Mouse (Mus musculus) hindbrain, embryonic 13.5 days (tissue): ENCODE measurements around the gene Gsap. TPM values are rescaled to one million over a fixed set of nuclear protein-coding genes. Genes with fewer than 3 reads are reported as not detected.

ENCODE experiments used
- ATAC-seq: fragments of 200-750 bp; cut with Nextera tagmentation; 2 replicates; pipeline ENCODE4 v1.8.0; 2017; ENCODE audit warnings: moderate TSS enrichment; ENCODE audit not compliant: low FRiP score
- H3K27ac ChIP-seq: fragments of 300-500 bp; sonication (generic); 2 replicates; pipeline ENCODE4 v1.5.1; 2015; ENCODE audit warnings: inconsistent platforms, mild to moderate bottlenecking, moderate library complexity
- H3K27me3 ChIP-seq: fragments of 300-500 bp; sonication (generic); 2 replicates; pipeline ENCODE4 v1.6.1; 2015; ENCODE audit warnings: mild to moderate bottlenecking, inconsistent platforms
- H3K36me3 ChIP-seq: fragments of 300-500 bp; sonication (generic); 2 replicates; pipeline ENCODE4 v1.6.1; 2015; ENCODE audit warnings: mild to moderate bottlenecking, inconsistent platforms
- H3K4me1 ChIP-seq: fragments of 300-500 bp; sonication (generic); replicated peaks from 2 replicates; pipeline ENCODE4 v1.6.1; 2015; ENCODE audit warnings: inconsistent platforms
- H3K4me2 ChIP-seq: fragments of 300-500 bp; sonication (generic); 2 replicates; pipeline ENCODE4 v1.6.1; 2015; ENCODE audit warnings: inconsistent platforms, mild to moderate bottlenecking, moderate library complexity
- H3K4me3 ChIP-seq: fragments of 300-500 bp; sonication (generic); 2 replicates; pipeline ENCODE4 v1.5.1; 2015; ENCODE audit warnings: mild to moderate bottlenecking, inconsistent platforms
- H3K9ac ChIP-seq: fragments of 300-500 bp; sonication (generic); 2 replicates; pipeline ENCODE4 v1.6.1; 2015; ENCODE audit warnings: mild to moderate bottlenecking, inconsistent platforms
- H3K9me3 ChIP-seq: fragments of 300-500 bp; sonication (generic); 2 replicates; pipeline ENCODE4 v1.6.1; 2016; ENCODE audit warnings: inconsistent platforms
- WGBS: fragments of 180-500 bp; shearing (Covaris S2); methylation state at CpG from one replicate; pipeline ENCODE4 v1.1.7; 2015; 5-methylcytosine and 5-hydroxymethylcytosine counted together
- polyA plus RNA-seq: library from polyadenylated mRNA; unstranded; fragments of >200 nt; fragmentation: Nextera tagmentation; extraction: Ambion mirVana; gene quantifications from 2 replicates; pipeline ENCODE4 v1.2.1, GENCODE M21; 2015

Gene Gsap
- polyA plus RNA-seq, 1 experiment from 2014 or later, result 9.9 TPM

DNA sequence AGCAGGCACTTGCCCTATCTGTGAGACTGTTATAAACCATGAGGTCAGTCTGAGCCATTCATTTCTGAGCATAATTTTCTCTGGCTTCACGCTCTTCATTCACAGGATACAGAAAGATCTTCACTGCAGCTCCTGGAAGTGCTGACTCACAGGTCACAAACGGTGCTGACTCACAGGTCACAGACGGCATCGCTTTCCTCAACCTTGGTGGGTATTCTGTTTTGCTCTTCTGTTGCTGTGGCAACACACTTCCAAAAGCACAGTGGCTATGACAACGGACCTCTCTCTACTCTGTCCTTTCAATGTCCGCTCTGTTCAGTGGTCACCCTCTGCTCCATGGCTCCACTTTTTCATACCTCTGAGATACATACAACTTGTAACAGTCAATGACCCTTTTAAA lies 60.7 kb downstream of the Gsap start:
- H3K27ac ChIP-seq, result no peak overlapping the region
- H3K4me2 ChIP-seq, result no peak overlapping the region
- H3K27me3 ChIP-seq, result no peaks in the 10 kb centered on the region
- no peaks in the 10 kb centered on the region for H3K9me3 ChIP-seq
- no peak overlapping the region for H3K4me3 ChIP-seq
- no peak overlapping the region for H3K9ac ChIP-seq
- no peaks in the 10 kb centered on the region for H3K36me3 ChIP-seq
- no peak for ATAC-seq
- H3K4me1 ChIP-seq, result no peaks in the 10 kb centered on the region
- whole genome bisulfite sequencing, result 68% methylated on average over 6 of the region's 6 CpGs

DNA sequence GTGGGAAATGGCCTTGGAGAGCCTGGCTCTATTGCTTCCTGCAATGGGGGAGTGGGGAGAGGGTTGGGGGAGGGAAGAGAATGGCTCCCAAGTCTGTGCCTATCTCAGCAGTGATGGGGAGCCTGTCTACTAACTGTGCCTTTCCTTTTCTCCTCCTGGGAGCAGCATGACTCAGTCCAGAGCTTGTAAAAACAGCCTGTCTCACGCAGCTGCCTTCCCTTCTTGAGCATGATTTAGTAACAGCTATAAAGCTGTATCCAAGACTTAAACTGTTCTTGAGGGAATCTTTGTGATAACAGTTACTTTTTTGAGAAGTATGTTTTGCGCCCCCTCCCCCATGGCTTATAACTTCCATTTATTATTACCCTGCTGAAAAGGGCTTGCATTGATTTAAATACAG lies 61.9 kb downstream of the Gsap start:
- Histone ChIP-seq H3K36me3 (no peaks in the 10 kb centered on the region), H3K27ac (no peak overlapping the region), H3K4me1 (no peaks in the 10 kb centered on the region), H3K9me3 (no peaks in the 10 kb centered on the region), H3K9ac (no peak overlapping the region), H3K4me3 (no peak overlapping the region), H3K4me2 (no peak overlapping the region), H3K27me3 (no peaks in the 10 kb centered on the region)
- 76% methylated on average over 2 of the region's 2 CpGs for WGBS
- ATAC-seq, result no peak

DNA sequence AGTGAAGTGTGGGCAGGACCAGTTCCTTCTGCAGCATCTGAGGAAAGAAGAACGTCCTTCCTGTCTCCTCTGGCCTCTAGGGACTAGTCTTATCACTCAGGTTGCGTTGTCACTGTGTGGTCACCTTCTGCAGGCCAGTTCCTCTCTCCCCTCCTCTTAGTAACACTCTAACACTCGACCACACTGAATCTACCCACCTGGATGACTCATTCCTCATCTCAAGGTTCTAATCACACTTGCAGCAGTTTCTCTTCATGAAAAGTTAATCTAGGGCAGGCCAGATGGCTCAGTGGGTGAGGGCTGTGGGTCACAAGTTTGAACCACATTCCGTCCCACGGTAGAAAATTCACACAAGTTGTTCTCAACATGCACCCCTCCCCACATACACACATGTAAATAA lies 62.8 kb downstream of the Gsap start:
- Histone ChIP-seq H3K9ac (no peak overlapping the region), H3K27ac (no peak overlapping the region), H3K4me3 (no peak overlapping the region), H3K9me3 (no peaks in the 10 kb centered on the region), H3K4me2 (no peak overlapping the region), H3K4me1 (no peaks in the 10 kb centered on the region), H3K27me3 (no peaks in the 10 kb centered on the region), H3K36me3 (no peaks in the 10 kb centered on the region)
- 77% methylated on average over 5 of the region's 5 CpGs for WGBS
- no peak for ATAC-seq

DNA sequence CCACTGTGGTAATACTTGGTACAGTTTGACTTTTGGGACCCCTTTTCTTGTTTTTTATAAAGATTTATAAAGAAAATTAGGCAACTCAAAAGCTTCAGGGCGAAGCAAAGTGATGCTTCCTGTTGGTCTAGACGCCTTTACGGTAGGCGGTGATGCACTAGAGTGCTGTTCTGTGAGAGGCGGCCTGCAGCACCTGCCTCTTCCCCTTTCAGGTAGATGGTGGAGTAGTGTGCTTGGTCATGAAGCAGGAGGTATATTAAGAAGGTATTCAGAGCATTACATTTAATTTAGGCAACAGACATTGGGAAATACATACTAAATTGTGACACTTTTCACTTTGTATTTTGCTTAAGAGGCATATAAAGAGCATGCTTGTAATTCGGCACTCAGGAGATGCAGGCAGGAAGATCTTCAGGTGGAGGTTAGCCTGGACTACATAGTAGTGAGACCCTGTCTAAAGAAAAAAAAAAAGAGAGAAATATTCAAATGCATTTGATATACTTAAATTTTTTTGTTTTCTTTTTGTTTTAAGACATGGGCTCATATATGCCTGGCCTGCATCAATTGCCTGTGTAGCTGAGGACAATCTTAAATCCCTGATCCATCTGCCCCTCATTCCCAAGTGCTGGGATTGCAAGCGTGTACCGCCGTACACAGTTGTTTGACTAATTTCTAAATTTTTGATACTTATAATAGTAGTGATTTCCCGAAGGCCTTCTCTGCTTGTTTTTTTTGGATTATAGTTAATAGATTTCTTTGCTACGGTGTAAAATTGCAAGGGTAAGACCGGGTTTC lies 68.9 kb downstream of the Gsap start:
- Histone ChIP-seq H3K4me1 (no peaks in the 10 kb centered on the region), H3K27ac (no peak overlapping the region), H3K36me3 (no peaks in the 10 kb centered on the region), H3K9me3 (no peaks in the 10 kb centered on the region), H3K4me3 (no peak overlapping the region), H3K9ac (no peak overlapping the region), H3K4me2 (no peak overlapping the region), H3K27me3 (no peaks in the 10 kb centered on the region)
- no peak for ATAC-seq
- WGBS, result 91% methylated on average over 12 of the region's 12 CpGs

DNA sequence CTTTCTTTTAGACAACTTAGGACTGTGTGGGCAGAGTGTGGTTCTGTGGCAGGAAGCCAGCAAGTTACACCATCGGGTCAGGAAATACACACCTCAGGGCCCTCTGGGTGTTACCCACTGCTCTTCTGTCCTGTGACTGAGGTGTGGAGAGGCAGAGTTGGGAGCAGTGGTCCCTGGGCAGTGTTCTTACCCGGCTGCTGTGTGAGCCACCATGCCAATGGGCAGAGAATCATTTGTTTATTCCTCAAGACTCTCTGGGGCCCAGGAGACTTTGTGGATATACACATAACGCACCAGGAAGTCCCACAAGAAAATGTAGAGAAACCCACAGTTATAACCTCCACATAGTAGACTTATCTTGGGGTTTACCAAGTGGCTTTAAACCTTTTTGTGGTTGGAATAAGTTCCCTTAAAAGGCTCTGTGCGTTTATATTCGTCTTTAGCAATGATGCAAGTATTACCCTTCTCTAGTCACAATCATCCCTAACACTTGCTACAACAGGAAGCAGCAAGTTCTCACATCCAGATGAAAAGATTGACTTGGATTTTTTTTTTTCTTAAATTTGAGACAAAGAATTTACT lies 69.6 kb downstream of the Gsap start:
- WGBS, result 90% methylated on average over 5 of the region's 5 CpGs
- no peaks in the 10 kb centered on the region for H3K4me1 ChIP-seq
- H3K27ac ChIP-seq, result no peak overlapping the region
- H3K9ac ChIP-seq, result no peak overlapping the region
- H3K4me3 ChIP-seq, result no peak overlapping the region
- H3K27me3 ChIP-seq, result no peaks in the 10 kb centered on the region
- H3K36me3 ChIP-seq, result no peaks in the 10 kb centered on the region
- no peaks in the 10 kb centered on the region for H3K9me3 ChIP-seq
- no peak overlapping the region for H3K4me2 ChIP-seq
- ATAC-seq, result no peak

DNA sequence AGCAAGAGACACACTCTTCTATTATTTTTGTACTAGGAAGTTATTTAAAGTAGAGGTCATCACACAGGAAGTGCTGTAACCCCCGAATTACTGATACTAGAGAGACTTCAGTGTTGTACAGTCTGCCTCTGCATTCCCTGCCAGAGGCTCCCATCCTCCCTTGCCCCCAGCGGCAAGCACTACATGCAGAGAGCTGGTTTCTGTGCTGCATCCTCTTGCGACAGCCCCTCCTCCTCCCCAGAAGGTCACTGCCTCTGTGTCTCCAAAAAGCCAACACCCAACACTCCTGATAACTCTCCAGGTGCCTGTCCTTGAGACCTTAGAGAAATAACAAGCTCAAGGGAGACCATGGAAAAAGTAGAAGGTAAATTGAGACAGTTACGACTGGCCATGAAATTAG lies 71.1 kb downstream of the Gsap start:
- Histone ChIP-seq H3K9me3 (no peaks in the 10 kb centered on the region), H3K4me3 (no peak overlapping the region), H3K4me1 (peaks cover 9% of the 10 kb centered on the region), H3K27me3 (no peaks in the 10 kb centered on the region), H3K9ac (no peak overlapping the region), H3K4me2 (no peak overlapping the region), H3K36me3 (no peaks in the 10 kb centered on the region), H3K27ac (no peak overlapping the region)
- no peak for ATAC-seq
- WGBS, result 65% methylated on average over 4 of the region's 4 CpGs

DNA sequence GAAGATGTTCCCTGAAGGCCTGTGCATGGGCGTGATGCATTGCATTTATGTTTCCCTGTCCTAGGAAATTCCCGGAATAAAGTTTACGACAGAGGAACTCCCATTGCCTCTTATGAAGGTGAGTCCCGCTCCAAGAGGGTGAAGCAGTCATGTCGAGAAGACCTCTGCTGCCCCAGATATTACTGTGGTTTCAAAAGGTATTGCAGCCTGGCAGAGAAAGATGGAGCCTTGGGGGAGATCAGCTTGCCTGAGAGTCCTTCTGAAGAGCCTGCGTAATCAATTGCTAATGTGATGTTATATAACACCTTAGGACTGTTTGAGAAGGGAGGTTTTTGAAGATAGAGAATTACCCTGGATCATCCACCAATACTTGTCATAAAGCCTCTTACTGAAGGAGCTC lies 71.8 kb downstream of the Gsap start:
- Histone ChIP-seq H3K4me3 (no peak overlapping the region), H3K9ac (no peak overlapping the region), H3K4me2 (no peak overlapping the region), H3K27me3 (no peaks in the 10 kb centered on the region), H3K4me1 (peaks cover 10% of the 10 kb centered on the region), H3K27ac (no peak overlapping the region), H3K36me3 (no peaks in the 10 kb centered on the region), H3K9me3 (no peaks in the 10 kb centered on the region)
- WGBS, result 68% methylated on average over 6 of the region's 6 CpGs
- ATAC-seq, result no peak

DNA sequence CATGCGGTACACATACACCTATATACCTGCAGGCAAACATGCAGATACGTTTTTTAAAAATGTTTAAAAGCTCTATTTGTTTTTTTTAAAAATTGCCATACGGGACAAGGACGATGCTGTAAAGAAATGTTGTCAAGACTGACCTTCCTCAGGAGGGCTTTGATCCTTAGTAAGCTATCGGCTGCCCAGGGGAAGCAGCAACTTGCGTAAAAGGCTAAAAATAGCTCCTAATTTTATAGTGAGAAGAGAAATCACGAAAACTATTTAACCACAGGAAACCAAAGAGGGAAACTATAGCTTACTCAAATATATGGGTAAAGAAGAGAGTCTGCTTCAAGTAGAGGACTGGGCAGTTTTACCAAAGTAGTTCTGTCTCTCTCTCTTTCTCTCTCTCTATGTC lies 74.7 kb downstream of the Gsap start:
- H3K4me3 ChIP-seq, result no peak overlapping the region
- H3K27ac ChIP-seq, result no peak overlapping the region
- H3K27me3 ChIP-seq, result no peaks in the 10 kb centered on the region
- 84% methylated on average over 7 of the region's 7 CpGs for WGBS
- no peaks in the 10 kb centered on the region for H3K36me3 ChIP-seq
- no peak overlapping the region for H3K9ac ChIP-seq
- H3K9me3 ChIP-seq, result no peaks in the 10 kb centered on the region
- peaks cover 26% of the 10 kb centered on the region for H3K4me1 ChIP-seq
- H3K4me2 ChIP-seq, result no peak overlapping the region
- no peak for ATAC-seq

DNA sequence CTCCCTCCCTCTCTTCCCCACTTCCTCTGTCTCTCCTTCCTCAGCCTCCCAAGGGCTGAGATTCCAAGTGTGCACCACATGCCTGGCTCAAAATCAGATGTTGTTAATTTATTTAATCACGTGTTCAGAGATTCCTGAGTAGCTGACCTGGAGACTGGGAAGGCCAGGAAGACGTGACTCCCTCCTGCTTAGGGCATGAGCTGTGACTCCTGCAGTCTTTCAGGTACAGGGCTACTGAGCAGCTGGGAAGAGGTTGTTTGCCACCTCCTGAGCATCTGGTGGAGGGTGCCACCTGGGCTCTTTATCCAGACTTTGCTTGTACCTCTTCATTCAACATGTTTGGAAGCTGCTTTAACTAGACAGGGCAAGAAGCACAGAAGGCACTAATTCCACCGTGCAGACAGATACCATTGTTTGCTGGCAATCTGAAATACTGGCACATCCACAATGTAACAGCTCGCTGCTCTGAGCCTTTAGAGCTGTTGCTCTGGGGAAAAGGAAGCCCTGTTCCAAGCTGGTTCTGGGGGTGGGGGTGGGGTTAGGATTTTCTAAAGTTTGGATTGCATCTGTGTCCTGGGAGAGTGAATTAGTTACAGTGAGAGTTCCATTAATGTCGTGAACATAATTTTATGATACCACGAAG lies 75.3 kb downstream of the Gsap start:
- 33% methylated on average over 6 of the region's 6 CpGs for WGBS
- H3K4me1 ChIP-seq, result peaks cover 26% of the 10 kb centered on the region
- no peaks in the 10 kb centered on the region for H3K27me3 ChIP-seq
- H3K4me2 ChIP-seq, result no peak overlapping the region
- H3K4me3 ChIP-seq, result no peak overlapping the region
- H3K9me3 ChIP-seq, result no peaks in the 10 kb centered on the region
- ATAC-seq, result no peak
- H3K36me3 ChIP-seq, result no peaks in the 10 kb centered on the region
- H3K27ac ChIP-seq, result peak overlapping the region; percentile 46; the same call in 1 of the 2 replicates
- 0 out of 2 replicates have a peak overlapping the region, but pooled peaks have one; percentile 13 for H3K9ac ChIP-seq

DNA sequence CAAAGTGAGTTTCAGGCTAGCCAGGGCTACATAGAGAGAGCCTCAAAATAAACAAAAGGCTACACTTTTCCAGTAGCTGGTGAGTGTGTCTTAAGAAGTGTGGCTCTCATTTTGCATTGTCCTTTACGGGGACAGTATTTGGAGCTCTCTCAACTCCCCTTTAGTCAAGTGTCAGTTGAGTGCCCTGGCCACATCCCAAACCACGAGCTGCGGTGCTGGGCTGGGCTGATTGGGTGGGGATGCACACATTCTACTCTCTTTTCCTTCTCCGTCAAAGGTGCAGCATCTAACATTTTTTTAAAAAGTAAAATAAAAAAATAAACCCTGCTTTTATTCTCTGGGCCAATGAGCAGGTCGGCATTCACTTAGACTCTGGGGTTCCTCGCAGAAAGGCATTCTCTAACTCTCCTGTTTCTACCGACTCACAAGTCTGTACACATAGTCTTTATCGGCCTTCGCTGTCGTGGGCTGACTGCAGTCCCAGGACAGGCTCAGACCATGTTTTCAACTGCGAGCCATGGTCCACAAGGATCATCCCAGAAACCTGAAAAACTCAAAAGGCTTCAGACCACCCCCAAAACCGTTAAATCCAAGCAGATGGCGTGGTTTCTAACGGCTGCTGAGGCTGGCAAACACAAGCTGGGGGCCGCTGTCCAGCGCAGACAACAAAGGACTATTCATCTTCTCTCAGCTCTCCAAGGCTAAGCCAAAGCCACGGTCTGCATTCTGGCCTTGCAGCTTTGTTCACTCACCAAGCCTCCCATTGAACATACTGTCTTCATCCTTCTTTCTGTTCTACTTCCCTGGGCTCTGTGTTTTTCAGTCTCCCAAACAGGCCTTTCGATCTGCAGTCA lies 77.4 kb downstream of the Gsap start:
- no peaks in the 10 kb centered on the region for H3K36me3 ChIP-seq
- no peaks in the 10 kb centered on the region for H3K27me3 ChIP-seq
- WGBS, result 28% methylated on average over 18 of the region's 18 CpGs
- H3K4me1 ChIP-seq, result peaks cover 26% of the 10 kb centered on the region
- H3K9me3 ChIP-seq, result no peaks in the 10 kb centered on the region
- peak overlapping the region; percentile 80 for H3K27ac ChIP-seq
- 0 out of 2 replicates have a peak overlapping the region, but pooled peaks have one; percentile 6 for H3K4me2 ChIP-seq
- H3K9ac ChIP-seq, result no peak overlapping the region
- peak; percentile 79 for ATAC-seq
- no peak overlapping the region for H3K4me3 ChIP-seq

DNA sequence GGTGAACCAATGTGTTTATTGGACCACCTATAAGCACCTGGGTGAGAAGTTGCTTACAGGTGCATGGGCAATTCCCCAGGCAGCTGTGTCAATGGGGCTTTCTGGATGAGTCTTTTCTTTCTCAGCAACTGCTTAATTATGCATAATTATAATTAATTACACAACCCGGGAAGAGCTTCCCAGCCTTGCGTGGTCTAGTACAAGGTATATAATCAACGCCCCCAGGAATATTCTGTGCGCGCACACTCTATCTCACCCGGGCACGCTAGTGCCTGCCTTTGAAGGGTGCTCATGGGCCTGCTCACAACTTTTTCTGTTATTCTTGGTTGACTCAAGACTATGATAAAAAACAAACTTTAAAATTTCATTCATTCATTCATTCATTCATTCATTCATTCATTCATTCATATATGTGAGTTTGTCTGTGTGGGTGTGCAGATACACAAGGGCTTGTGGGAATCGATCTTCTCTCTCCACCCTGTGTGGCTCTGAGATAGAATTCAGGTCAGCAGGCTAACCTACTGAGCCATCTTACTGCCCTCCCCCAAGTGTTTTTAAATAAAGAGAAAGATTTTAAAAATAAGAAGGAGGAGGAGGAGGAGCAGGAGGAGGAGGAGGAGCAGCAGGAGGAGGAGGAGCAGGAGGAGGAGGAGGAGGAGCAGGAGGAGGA lies 78.4 kb downstream of the Gsap start:
- Histone ChIP-seq H3K4me1 (peaks cover 26% of the 10 kb centered on the region), H3K4me2 (no peak overlapping the region), H3K9ac (no peak overlapping the region), H3K27me3 (no peaks in the 10 kb centered on the region), H3K4me3 (no peak overlapping the region), H3K9me3 (no peaks in the 10 kb centered on the region), H3K27ac (peak overlapping the region; percentile 80), H3K36me3 (no peaks in the 10 kb centered on the region)
- peak; percentile 56; the same call in 1 of the 2 replicates for ATAC-seq
- WGBS, result 71% methylated on average over 8 of the region's 8 CpGs

DNA sequence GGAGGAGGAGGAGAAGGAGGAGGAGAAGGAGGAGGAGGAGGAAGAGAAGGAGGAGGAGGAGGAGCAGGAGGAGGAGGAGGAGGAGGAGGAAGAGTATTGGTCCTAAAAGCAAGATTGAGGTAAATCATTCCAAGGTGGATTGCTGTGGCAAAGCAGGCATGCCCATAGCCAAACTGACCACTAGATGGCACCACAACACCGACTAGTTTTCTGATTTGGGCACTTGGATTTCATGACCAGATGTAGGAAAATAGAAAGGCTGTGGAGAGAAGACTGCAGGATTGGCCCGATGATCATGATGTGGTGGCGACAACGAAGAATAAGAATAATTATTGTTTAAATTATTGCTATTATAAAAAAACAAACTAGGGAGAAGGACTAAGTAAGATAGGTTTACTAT lies 79.0 kb downstream of the Gsap start:
- Histone ChIP-seq H3K9ac (no peak overlapping the region), H3K36me3 (no peaks in the 10 kb centered on the region), H3K4me3 (no peak overlapping the region), H3K9me3 (no peaks in the 10 kb centered on the region), H3K27me3 (no peaks in the 10 kb centered on the region), H3K27ac (no peak overlapping the region), H3K4me1 (peaks cover 26% of the 10 kb centered on the region), H3K4me2 (no peak overlapping the region)
- WGBS, result 17% methylated on average over 4 of the region's 4 CpGs
- peak; percentile 65 for ATAC-seq
